Mouse (Mus musculus) kidney, postnatal 0 days (tissue): ENCODE results near the gene Ckm. TPM values are rescaled to one million over a fixed set of nuclear protein-coding genes. Genes with fewer than 3 reads are reported as not detected.
A peak's percentile ranks its signal among the peaks of the same experiment; 100 is the strongest.

Source experiments
- ATAC-seq: fragments of 200-750 bp; cut with Nextera tagmentation; replicated peaks from 2 replicates; pipeline ENCODE4 v1.8.0; 2017; ENCODE audit warnings: low read depth, moderate number of reproducible peaks, moderate TSS enrichment, moderate library complexity; ENCODE audit not compliant: low FRiP score
- DNase-seq: peaks from one replicate; pipeline ENCODE4 v3.0.0-alpha.2; 2016; ENCODE audit warnings: low spot score
- H3K27ac ChIP-seq: fragments of 300-500 bp; sonication (generic); 2 replicates; pipeline ENCODE4 v1.5.1; 2014; ENCODE audit warnings: mild to moderate bottlenecking
- H3K27me3 ChIP-seq: fragments of 300-500 bp; sonication (generic); 2 replicates; pipeline ENCODE4 v1.6.1; 2014; ENCODE audit warnings: low read length, mixed read lengths; ENCODE audit not compliant: insufficient read depth
- H3K36me3 ChIP-seq: fragments of 300-500 bp; sonication (generic); 2 replicates; pipeline ENCODE4 v1.6.1; 2014; ENCODE audit warnings: low read length, mixed read lengths; ENCODE audit not compliant: insufficient read depth
- H3K4me1 ChIP-seq: fragments of 300-500 bp; sonication (generic); replicated peaks from 2 replicates; pipeline ENCODE4 v1.6.1; 2014; ENCODE audit warnings: antibody characterized with exemption, low read length, mixed read lengths; ENCODE audit not compliant: insufficient read depth
- H3K4me2 ChIP-seq: fragments of 300-500 bp; sonication (generic); 2 replicates; pipeline ENCODE4 v1.6.1; 2014; ENCODE audit warnings: mild to moderate bottlenecking, low read length, moderate library complexity, mixed read lengths
- H3K4me3 ChIP-seq: fragments of 300-500 bp; sonication (generic); replicated peaks from 2 replicates; pipeline ENCODE4 v1.5.1; 2014; ENCODE audit warnings: low read depth, low read length
- H3K9ac ChIP-seq: fragments of 300-500 bp; sonication (generic); 2 replicates; pipeline ENCODE4 v1.6.1; 2014; ENCODE audit warnings: low read depth, low read length
- H3K9me3 ChIP-seq: fragments of 300-500 bp; sonication (generic); replicated peaks from 2 replicates; pipeline ENCODE4 v1.6.1; 2016; ENCODE audit warnings: low read length, inconsistent platforms, mixed read lengths
- CTCF ChIP-seq: IDR thresholded peaks from 2 replicates; pipeline ENCODE4 v1.5.1; 2016; ENCODE audit warnings: antibody characterized with exemption, low read depth, mild to moderate bottlenecking, moderate library complexity
- WGBS: fragments of 180-500 bp; shearing (Covaris S2); extraction: QIAGEN DNeasy Blood & Tissue Kit; methylation state at CpG from one replicate; pipeline ENCODE4 v1.1.7; 2014; 5-methylcytosine and 5-hydroxymethylcytosine counted together
- polyA plus RNA-seq: library from polyadenylated mRNA; unstranded; fragments of >200 nt; fragmentation: Nextera tagmentation; extraction: Ambion mirVana; gene quantifications from 2 replicates; pipeline ENCODE4 v1.2.1, GENCODE M21; 2015

The Ckm gene
- 1.0 and 1.2 TPM in 2 replicates for polyA plus RNA-seq

DNA sequence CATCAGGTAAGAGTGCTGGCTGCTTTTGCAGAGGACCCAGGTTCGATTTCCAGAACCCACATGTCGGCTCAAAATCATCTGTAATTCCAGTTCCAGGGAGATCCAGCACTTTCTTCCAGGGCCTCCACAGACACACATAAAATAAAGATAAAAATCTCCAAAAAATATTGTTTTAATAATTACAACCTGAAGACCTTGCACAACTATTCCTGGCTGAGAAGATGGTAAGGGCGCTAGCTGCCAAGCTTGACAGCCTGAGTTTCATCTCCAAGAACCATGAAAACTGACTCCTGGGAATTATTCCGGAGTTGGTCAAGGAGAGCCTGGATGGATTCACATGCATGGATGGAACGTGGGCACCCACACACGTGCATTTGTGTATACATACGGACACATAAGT lies at the start of gene Ckm:
Gene Ckm (plus strand): TSS at position 301 of the 400 bp plus-strand sequence.
- ATAC-seq, result no peak
- H3K36me3 ChIP-seq, result no peaks in the 10 kb centered on the region
- no peaks in the 10 kb centered on the region; the same call in 1 of the 2 replicates for H3K27me3 ChIP-seq
- H3K9ac ChIP-seq, result peak within 1 kb of the TSS; percentile 36
- WGBS, result 47% methylated on average over 7 of the region's 7 CpGs
- TF ChIP-seq CTCF, result no peak
- peak within 1 kb of the TSS; percentile 88 for H3K4me2 ChIP-seq
- 0 out of 2 replicates have a peak, but pooled peaks cover 4% of the 10 kb centered on the region for H3K4me1 ChIP-seq
- no peak for DNase-seq
- peak within 1 kb of the TSS; percentile 52 for H3K4me3 ChIP-seq
- H3K27ac ChIP-seq, result no peak within 1 kb of the TSS
- H3K9me3 ChIP-seq, result no peaks in the 10 kb centered on the region

DNA sequence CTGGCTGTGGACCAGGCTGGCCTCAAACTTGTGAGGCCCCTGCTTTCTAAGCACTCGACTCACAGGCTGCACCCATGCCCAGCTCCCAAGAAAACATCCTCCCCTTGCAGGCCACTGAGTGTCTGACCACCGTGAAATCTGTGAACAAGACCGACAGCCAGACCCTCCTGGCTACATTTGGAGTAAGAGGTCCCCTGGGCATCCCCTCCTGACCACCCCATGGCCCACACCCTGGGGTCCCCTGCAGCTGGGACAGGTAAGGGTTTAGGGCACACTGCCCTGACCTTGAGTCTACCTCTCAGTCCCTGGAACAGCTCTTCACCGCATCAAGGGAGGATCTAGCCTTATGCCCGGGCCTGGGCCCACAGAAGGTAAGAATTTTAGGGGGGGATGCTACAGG lies 49.6 kb upstream of the Ckm start:
- H3K4me3 ChIP-seq, result no peak overlapping the region
- no peak for ATAC-seq
- 91% methylated on average over 5 of the region's 5 CpGs for WGBS
- no peak for TF ChIP-seq CTCF
- no peaks in the 10 kb centered on the region for H3K27me3 ChIP-seq
- H3K9ac ChIP-seq, result no peak overlapping the region
- 0 out of 2 replicates have a peak, but pooled peaks cover 6% of the 10 kb centered on the region for H3K4me1 ChIP-seq
- no peak overlapping the region for H3K27ac ChIP-seq
- no peak for DNase-seq
- no peaks in the 10 kb centered on the region for H3K9me3 ChIP-seq
- no peak overlapping the region for H3K4me2 ChIP-seq
- peaks cover 19% of the 10 kb centered on the region for H3K36me3 ChIP-seq

DNA sequence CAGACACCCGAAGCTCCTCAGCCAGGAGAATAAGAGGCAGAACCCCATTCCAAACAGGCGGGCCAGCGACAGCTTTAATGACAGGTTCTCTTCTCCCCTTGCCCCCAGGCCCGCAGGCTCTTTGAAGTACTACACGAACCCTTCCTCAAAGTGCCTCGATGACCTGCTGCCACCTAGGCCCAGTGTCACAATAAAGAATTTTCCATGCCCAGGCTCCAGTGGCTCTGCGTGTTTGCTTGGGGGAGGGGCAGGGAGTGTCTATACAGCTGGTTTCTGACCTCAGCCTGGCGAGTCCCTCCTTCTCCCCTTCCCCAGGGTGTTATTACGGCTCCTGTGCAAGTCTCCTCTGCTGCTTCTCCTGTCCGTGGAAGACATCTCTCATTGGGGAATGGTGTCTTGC lies 48.3 kb upstream of the Ckm start:
- 51% methylated on average over 10 of the region's 10 CpGs for WGBS
- TF ChIP-seq CTCF, result no peak
- Histone ChIP-seq H3K27ac (no peak overlapping the region), H3K36me3 (peaks cover 12% of the 10 kb centered on the region), H3K9me3 (no peaks in the 10 kb centered on the region), H3K4me1 (0 out of 2 replicates have a peak, but pooled peaks cover 10% of the 10 kb centered on the region), H3K27me3 (no peaks in the 10 kb centered on the region), H3K9ac (no peak overlapping the region), H3K4me3 (no peak overlapping the region), H3K4me2 (no peak overlapping the region)
- ATAC-seq (no peak), DNase-seq (no peak)

DNA sequence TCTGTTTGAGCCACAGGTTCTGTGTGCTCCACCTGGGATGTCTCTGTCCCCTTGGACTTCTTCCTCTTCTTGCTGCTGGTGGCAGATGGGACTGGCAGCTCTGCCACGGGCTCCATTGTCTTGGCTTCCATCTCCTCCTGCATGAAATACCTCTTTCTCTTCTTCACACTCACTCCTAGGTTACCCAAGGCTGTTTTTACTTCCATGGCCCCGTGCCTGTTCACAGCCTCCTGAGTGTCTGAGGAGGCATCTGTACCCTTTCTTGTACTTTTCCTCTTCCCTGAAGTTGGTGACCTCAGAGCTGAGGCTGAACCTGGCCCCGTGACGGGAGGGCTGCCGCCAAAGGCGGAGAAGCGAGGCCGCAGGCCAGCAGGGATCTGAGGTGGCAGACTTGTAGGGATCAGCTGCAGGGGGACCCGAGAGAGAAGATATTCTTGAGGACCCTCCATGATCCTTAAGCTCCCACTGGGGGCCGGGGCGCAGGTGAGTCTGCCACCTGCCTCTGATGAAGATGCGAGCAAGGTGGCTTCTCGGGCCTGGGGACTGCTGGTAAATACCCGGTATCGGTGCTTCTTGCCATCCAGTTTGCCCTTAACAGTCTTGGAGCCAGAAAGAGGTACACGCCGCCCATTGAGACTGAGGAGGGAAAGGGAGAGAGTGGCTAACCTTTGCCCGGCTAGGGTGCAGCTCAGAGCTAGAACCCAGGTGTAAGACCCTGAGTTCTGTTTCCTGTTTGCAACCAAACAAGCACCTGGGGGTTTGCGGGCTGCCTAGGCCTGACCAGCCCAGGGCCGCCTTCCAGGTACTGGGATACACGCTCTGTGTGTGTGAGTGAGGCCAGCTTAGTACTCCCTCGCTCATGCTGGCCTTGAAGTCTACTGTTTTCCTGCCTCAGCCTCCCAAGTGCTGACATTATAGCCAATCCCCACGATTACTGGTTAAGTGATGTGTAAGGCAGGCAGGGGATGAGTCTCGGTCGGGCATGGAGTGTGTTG lies 46.9 kb upstream of the Ckm start:
- Histone ChIP-seq H3K4me2 (peak overlapping the region; percentile 99; the same call in 1 of the 2 replicates), H3K36me3 (peaks cover 10% of the 10 kb centered on the region; the same call in 1 of the 2 replicates), H3K4me1 (0 out of 2 replicates have a peak, but pooled peaks cover 17% of the 10 kb centered on the region), H3K27me3 (no peaks in the 10 kb centered on the region), H3K4me3 (no peak overlapping the region; the same call in 1 of the 2 replicates), H3K9me3 (no peaks in the 10 kb centered on the region), H3K9ac (no peak overlapping the region), H3K27ac (no peak overlapping the region)
- no peak for DNase-seq
- 88% methylated on average over 25 of the region's 25 CpGs for WGBS
- no peak for TF ChIP-seq CTCF
- ATAC-seq, result no peak

DNA sequence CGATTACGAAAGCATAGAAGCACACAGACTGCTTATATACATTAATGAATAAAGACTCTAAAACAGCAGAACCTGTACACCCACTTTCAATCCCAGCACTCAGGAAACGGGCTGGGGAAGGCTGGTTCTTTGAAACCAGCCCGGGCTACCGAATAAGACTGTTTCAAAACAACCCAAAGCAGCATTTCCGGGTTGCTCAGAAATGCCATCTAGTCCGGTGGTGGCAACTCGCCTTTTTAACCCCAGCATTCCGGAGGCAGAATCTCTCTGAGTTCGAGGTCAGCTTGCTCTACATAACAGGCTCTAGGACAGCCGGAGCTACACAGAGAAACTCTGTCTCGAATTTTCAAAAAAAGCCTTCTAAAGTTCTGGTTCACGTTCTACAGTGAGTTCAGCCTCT lies 45.9 kb upstream of the Ckm start:
- H3K4me3 ChIP-seq, result peak overlapping the region; percentile 74
- H3K9me3 ChIP-seq, result no peaks in the 10 kb centered on the region
- H3K9ac ChIP-seq, result peak overlapping the region; percentile 75
- peak overlapping the region; percentile 99 for H3K4me2 ChIP-seq
- H3K27me3 ChIP-seq, result no peaks in the 10 kb centered on the region
- 0 out of 2 replicates have a peak, but pooled peaks cover 6% of the 10 kb centered on the region for H3K36me3 ChIP-seq
- H3K4me1 ChIP-seq, result 0 out of 2 replicates have a peak, but pooled peaks cover 17% of the 10 kb centered on the region
- H3K27ac ChIP-seq, result no peak overlapping the region
- WGBS, result 13% methylated on average over 13 of the region's 13 CpGs
- no peak for TF ChIP-seq CTCF
- no peak for ATAC-seq
- no peak for DNase-seq

DNA sequence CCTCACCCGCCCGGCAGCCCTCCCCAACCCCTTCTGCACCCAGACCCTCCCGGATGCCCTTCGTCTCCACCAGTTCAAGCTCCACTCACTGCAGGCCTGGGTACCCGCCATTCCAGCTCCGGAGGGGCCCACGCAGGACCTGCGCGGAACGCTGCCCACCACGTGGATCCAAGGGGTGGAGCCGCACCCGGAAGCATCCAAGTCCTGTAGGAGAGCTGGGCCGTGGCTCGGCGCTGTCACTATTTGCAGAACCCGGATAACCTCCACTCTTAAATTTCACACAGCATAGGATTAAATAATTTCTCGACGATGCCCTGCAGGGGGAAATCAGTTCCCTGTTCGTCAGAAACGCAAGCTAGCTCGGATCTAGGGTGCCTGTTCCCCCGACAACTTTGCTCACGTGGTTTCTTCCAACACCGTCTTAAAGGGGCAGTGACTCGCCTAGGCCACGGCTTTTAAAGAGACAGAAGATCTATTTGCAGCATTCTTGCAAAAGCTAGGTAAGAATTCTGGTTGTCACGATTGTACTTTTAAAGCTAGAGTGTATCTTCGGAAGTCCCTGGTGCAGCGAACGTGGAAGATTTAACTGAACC lies 45.2 kb upstream of the Ckm start, which contains the start of the genes Cd3eap and Ppp1r13l:
Gene Cd3eap (minus strand): TSS at position 185 of the 593 bp plus-strand sequence.
Gene Ppp1r13l (plus strand): TSS at position 451 of the 593 bp plus-strand sequence.
- no peak for TF ChIP-seq CTCF
- Histone ChIP-seq H3K4me1 (0 out of 2 replicates have a peak, but pooled peaks cover 17% of the 10 kb centered on the region), H3K27me3 (no peaks in the 10 kb centered on the region), H3K27ac (peak within 1 kb of the TSS; percentile 56; the same call in 1 of the 2 replicates), H3K9ac (peak within 1 kb of the TSS; percentile 75), H3K4me2 (peak within 1 kb of the TSS; percentile 99), H3K9me3 (no peaks in the 10 kb centered on the region), H3K4me3 (peak within 1 kb of the TSS; percentile 74), H3K36me3 (0 out of 2 replicates have a peak, but pooled peaks cover 6% of the 10 kb centered on the region)
- ATAC-seq (peak; percentile 48), DNase-seq (peak; percentile 94)
- WGBS, result under 1% methylated on average over 31 of the region's 31 CpGs
